Mouse (Mus musculus): ENCODE measurements around the gene Rara.

The Rara gene

GRCm38 (mm10) chr11:98963191-98964021 lies 35.8 kb downstream of the Rara start:
- ChIA-PET CTCF (interaction anchor here (0.5 to 3.2 kb wide), 42 partner anchors 8 to 1969 kb away, joined by 3 to 15 read pairs (median 4); no protein-coding TSS in a partner anchor), POLR2A (interaction anchor here (0.5 to 8.6 kb wide), 66 partner anchors 9 to 1359 kb away, joined by 3 to 83 read pairs (median 5); partner anchors contain the start of genes Cdc6 (in 2 of the 4), Rara (in 2 of the 4), Top2a (in 2 of the 4) and Eif1 (in 1 of the 4))

DNA sequence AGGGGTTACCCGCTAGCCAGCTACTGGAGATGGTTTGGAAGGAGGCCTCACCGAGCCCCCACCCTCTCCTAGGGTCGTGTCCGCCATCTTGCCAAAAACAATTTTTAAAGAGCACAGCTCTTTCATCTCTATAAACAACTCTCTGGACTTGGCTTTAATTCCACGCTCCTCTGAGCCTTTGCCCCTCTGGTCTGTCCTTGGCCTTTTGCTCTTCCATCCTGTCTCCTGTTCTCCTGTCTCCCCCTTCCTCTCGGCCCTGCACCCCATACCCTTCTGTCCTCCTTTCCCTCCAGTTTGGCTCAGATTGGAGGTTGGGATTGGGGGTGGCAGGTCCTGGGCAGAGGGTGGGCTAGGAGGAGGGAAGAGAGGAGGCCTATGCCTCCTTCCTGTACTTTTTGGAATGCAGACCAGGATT lies 36.6 kb downstream of the Rara start:
- POLR2A ChIA-PET: interaction anchor here in 3 of 4 experiments (0.6 to 8.6 kb wide), 54 partner anchors 11 to 1356 kb away, joined by 3 to 83 read pairs (median 6); partner anchors contain the start of genes Cdc6 (in 2 of the 3), Rara (in 2 of the 3), Top2a (in 2 of the 3) and Gjd3 (in 1 of the 3)
- CTCF ChIA-PET: interaction anchor here (0.5 to 3.2 kb wide), 29 partner anchors 8 to 246 kb away, joined by 3 to 15 read pairs (median 5); no protein-coding TSS in a partner anchor

- ChIA-PET POLR2A (interaction anchor here in 2 of 4 experiments (0.5 to 8.6 kb wide), 38 partner anchors 11 to 1355 kb away, joined by 3 to 83 read pairs (median 8); partner anchors contain the start of genes Cdc6 (in 2 of the 2), Rara (in 2 of the 2) and Top2a (in 2 of the 2)), CTCF (interaction anchor here (0.6 to 3.2 kb wide), 19 partner anchors 7 to 946 kb away, joined by 3 to 15 read pairs (median 4); no protein-coding TSS in a partner anchor)
Measured at GRCm38 (mm10) chr11:98964616-98965415, 37.2 kb downstream of the Rara start.

DNA sequence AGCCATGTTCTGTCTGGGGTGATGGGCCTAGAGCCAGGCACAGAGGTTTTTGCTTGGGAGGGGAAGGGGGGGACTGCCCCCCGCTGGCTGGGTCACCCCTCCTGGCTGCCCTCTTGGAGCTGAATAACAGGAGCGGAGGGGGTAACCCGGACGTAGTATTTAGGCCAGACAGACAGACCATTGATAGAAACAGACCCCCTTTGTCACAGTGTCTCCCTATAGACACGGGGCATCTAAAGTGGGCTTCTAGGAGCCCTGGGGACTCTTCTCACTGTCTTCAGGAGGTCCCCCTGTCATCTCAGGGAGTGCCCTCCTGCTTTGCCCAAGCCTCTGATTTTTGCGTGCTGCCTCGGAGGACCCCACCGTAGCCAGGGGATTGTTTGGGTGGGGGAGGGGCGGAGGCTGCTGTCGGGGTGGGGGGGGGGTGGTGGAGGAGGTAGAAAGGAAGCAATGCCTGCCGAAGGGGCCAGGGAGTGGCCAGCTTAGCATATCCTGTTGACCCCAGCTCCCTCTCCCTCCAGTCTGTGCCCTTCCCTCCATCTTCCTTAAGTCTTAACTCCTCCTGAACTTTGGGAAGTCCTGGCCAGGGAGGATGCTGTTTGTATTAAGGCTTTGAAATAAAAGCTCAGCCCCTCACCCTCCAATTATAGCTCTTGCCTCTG lies 37.9 kb downstream of the Rara start:
- POLR2A ChIA-PET: interaction anchor here in 3 of 4 experiments (0.5 to 8.6 kb wide), 29 partner anchors 12 to 168 kb away, joined by 3 to 83 read pairs (median 7); partner anchors contain the start of genes Top2a (in 2 of the 3) and Cdc6 (in 1 of the 3)
- CTCF ChIA-PET: interaction anchor here (0.6 to 3.2 kb wide), 14 partner anchors 10 to 290 kb away, joined by 3 to 15 read pairs (median 4); partner anchors contain the start of gene Rara (in 1 of the 4)

- ChIA-PET CTCF (interaction anchor here (0.5 to 2.5 kb wide), 20 partner anchors 9 to 515 kb away, joined by 3 to 11 read pairs (median 4); partner anchors contain the start of genes Gjd3 (in 1 of the 4), Krt24 (in 1 of the 4) and Rara (in 1 of the 4)), POLR2A (interaction anchor here in 3 of 4 experiments (0.5 to 8.6 kb wide), 19 partner anchors 8 to 59 kb away, joined by 3 to 83 read pairs (median 4); partner anchors contain the start of genes Cdc6 (in 1 of the 3) and Rara (in 1 of the 3))
Measured at GRCm38 (mm10) chr11:98966499-98967141, 39.0 kb downstream of the Rara start.

DNA sequence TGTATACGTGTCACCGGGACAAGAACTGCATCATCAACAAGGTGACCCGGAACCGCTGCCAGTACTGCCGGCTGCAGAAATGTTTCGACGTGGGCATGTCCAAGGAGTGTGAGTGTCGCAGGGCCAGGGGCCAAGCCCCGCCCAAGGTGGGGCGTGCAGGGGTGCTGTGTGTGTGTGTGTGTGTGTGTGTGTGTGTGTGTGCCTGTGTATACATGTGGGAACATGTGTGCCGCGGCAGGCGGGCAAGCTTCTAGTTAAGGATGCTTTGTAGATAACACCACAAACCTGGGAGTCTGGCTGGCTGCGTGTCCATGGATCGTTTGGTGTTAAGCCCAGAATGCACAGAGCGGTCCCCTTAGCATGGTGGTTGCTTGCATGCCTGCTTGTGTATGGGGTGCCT lies 40.5 kb downstream of the Rara start:
- CTCF ChIA-PET: interaction anchor here in 3 of 4 experiments (0.5 to 2.8 kb wide), 6 partner anchors 12 to 47 kb away, joined by 3 to 11 read pairs (median 4); no protein-coding TSS in a partner anchor
- POLR2A ChIA-PET: interaction anchor here in 3 of 4 experiments (0.8 to 8.6 kb wide), 14 partner anchors 9 to 42 kb away, joined by 3 to 83 read pairs (median 5); partner anchors contain the start of gene Rara (in 1 of the 3)

DNA sequence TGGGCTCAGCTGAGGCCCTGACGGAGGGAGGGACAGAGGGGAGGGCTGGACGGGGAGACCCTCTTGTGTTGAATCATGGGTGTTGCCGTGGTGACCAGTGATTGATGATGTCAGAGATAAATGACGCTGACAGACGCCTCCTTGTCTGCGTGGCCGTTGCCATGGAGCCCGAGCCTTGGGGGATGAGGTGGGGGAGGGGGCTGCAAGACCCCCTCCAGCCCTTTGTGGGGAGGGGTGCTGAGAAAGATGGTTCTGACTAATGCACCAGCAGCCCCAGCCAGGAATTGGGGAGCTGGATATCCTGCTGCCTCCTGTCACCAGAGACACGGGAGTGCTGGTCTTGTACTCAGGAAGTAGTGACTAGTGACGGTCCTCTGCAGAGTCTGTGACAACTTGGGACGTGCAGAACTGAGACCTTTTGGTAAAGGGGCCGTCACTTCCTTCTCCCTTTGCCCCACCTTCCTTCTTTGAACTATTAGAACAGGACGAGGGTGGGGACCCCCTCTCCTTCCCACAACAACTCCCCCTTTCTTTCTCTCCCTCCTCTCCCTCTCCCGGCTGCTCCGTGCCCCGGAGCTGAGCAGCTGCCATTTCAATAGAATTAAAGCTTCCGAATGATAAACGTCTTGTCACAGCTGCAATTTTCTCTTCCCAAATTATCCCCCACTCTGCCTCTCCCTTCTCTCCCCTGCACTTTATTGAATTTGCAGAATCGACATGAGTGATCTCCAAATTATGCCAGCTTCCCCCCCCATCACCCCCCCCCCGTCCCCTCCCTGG lies 41.3 kb downstream of the Rara start:
- CTCF ChIA-PET: interaction anchor here (0.6 to 2.8 kb wide), 13 partner anchors 15 to 177 kb away, joined by 3 to 11 read pairs (median 4); no protein-coding TSS in a partner anchor

DNA sequence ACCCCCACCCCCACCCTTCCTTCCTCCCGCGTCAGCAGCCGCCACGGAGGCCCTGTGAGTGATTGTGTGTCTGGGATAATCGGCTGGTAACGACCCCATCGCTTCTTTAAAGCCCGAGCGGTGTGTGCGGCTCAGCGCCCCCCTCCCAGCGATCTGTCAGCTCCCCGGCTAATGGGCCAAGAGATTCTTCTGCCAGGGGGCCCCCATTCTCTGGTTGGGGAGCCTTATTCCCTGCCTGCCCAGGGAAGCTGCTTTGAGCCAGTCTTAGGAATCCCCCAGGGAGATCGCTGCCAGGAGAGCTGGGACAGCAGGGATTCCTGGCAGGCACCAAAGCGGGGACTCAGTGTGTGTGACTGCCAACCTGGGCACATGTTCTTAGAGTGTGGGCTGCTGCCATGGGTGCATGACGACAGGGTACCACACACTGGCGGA lies 41.9 kb downstream of the Rara start:
- POLR2A ChIA-PET: interaction anchor here (0.7 to 8.6 kb wide), 17 partner anchors 9 to 191 kb away, joined by 3 to 60 read pairs (median 6); partner anchors contain the start of genes Cdc6 (in 1 of the 4) and Top2a (in 1 of the 4)

More for the DNA sequence above, 41.3 kb downstream of the Rara start:
- POLR2A ChIA-PET: interaction anchor here (0.6 to 8.6 kb wide), 20 partner anchors 9 to 191 kb away, joined by 3 to 60 read pairs (median 6); partner anchors contain the start of genes Cdc6 (in 1 of the 4) and Top2a (in 1 of the 4)

GRCm38 (mm10) chr11:98970191-98970925 lies 42.7 kb downstream of the Rara start:
- ChIA-PET CTCF (interaction anchor here (0.6 to 2.8 kb wide), 11 partner anchors 11 to 154 kb away, joined by 3 to 11 read pairs (median 3); no protein-coding TSS in a partner anchor), POLR2A (interaction anchor here in 3 of 4 experiments (0.6 to 3.5 kb wide), 15 partner anchors 8 to 190 kb away, joined by 3 to 21 read pairs (median 6); partner anchors contain the start of genes Top2a (in 1 of the 3) and Wipf2 (in 1 of the 3))

More for the DNA sequence above, 41.9 kb downstream of the Rara start:
- CTCF ChIA-PET: interaction anchor here (0.6 to 2.8 kb wide), 12 partner anchors 16 to 178 kb away, joined by 3 to 11 read pairs (median 3); no protein-coding TSS in a partner anchor

GRCm38 (mm10) chr11:98971316-98972031 lies 43.9 kb downstream of the Rara start:
- ChIA-PET POLR2A (interaction anchor here (0.5 to 2.1 kb wide), 29 partner anchors 8 to 273 kb away, joined by 3 to 13 read pairs (median 4); partner anchors contain the start of genes Gjd3 (in 1 of the 4) and Rara (in 1 of the 4)), CTCF (interaction anchor here (0.5 to 2.8 kb wide), 47 partner anchors 8 to 236 kb away, joined by 3 to 35 read pairs (median 5); partner anchors contain the start of genes Gjd3 (in 2 of the 4), Cdc6 (in 1 of the 4) and Msl1 (in 1 of the 4))

GRCm38 (mm10) chr11:98972215-98972614 lies 44.6 kb downstream of the Rara start:
- POLR2A ChIA-PET: interaction anchor here (0.5 to 2.1 kb wide), 32 partner anchors 9 to 274 kb away, joined by 3 to 13 read pairs (median 4); partner anchors contain the start of genes Gjd3 (in 1 of the 4) and Rara (in 1 of the 4)
- CTCF ChIA-PET: interaction anchor here (0.5 to 2.2 kb wide), 61 partner anchors 8 to 314 kb away, joined by 3 to 35 read pairs (median 4); partner anchors contain the start of genes Gjd3 (in 2 of the 4), Cdc6 (in 1 of the 4) and Msl1 (in 1 of the 4)

GRCm38 (mm10) chr11:98972801-98973360 lies 45.3 kb downstream of the Rara start:
- CTCF ChIA-PET: interaction anchor here (0.5 to 2.2 kb wide), 56 partner anchors 7 to 314 kb away, joined by 3 to 35 read pairs (median 4); partner anchors contain the start of genes Gjd3 (in 2 of the 4), Cdc6 (in 1 of the 4) and Msl1 (in 1 of the 4)
- POLR2A ChIA-PET: interaction anchor here (0.8 to 2.1 kb wide), 26 partner anchors 8 to 275 kb away, joined by 3 to 13 read pairs (median 4); partner anchors contain the start of genes Gjd3 (in 1 of the 4) and Rara (in 1 of the 4)

- POLR2A ChIA-PET: interaction anchor here in 2 of 4 experiments (0.7 to 2.1 kb wide), 4 partner anchors 45 to 94 kb away, joined by 3 to 7 read pairs (median 4); partner anchors contain the start of gene Rara (in 1 of the 2)
- CTCF ChIA-PET: interaction anchor here in 2 of 4 experiments (1.8 to 2.3 kb wide), 6 partner anchors 8 to 151 kb away, joined by 9 to 35 read pairs (median 16); partner anchors contain the start of gene Gjd3 (in 1 of the 2)
Measured at GRCm38 (mm10) chr11:98973584-98973983, 46.0 kb downstream of the Rara start.
